Mouse (Mus musculus): ENCODE data around the gene Ttyh1. TPM values are rescaled to one million over a fixed set of nuclear protein-coding genes. Genes with fewer than 3 reads are reported as not detected.

Gene Ttyh1
- total and polyA plus RNA-seq, 3 experiments, result 0.08 to 0.17 TPM; not detected in 1

DNA sequence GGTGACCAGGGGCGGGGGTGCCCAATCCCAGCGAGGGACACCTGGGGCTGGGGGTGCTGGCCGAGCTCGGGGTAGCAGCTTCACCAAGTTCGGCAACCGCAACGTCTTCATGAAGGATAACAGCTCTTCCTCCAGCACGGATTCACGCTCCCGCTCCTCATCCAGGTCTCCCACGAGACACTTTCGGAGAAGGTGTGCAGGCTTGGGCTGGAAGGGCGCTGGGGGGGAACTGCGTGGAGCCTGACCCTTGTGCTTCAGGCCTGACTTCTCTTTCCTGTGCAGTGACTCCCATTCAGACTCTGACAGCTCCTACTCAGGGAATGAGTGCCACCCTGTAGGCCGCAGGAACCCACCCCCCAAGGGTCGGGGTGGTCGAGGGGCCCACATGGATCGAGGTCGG is 24.3 kb downstream of the Ttyh1 start:
- no peaks in the 10 kb centered on the region for H3K27me3 ChIP-seq (replicated peaks)
- H3K4me3 ChIP-seq (replicated peaks in 1 of 3; ENCODE audit: low read depth in 2 of 3, low read length in 2 of 3, poor library complexity in 1 of 3), result no peak overlapping the region
- peaks cover 17 to 55% of the 10 kb centered on the region in 2 experiments for H3K4me1 ChIP-seq (ENCODE audit: control insufficient read depth in 1 of 2, insufficient read depth in 2 of 2)
- H3K27ac ChIP-seq (ENCODE audit: insufficient read depth, low read depth), result no peak overlapping the region
- TF ChIP-seq ZKSCAN1 (IDR thresholded peaks at IDR 0.05; ENCODE audit: borderline replicate concordance, low read depth, low read length) (no peak), EP300 (IDR thresholded peaks at IDR 0.05; ENCODE audit: low read length) (no peak), CHD1 (IDR thresholded peaks at IDR 0.05; ENCODE audit: low read depth, low read length) (no peak), JUN (IDR thresholded peaks at IDR 0.05; ENCODE audit: insufficient read depth, low read depth, low read length) (no peak), JUND (conservative IDR thresholded peaks at IDR 0.05; ENCODE audit: low read depth, low read length) (no peak), MYC (IDR thresholded peaks at IDR 0.05; ENCODE audit: low read depth, low read length) (no peak), POLR2A (IDR thresholded peaks at IDR 0.05; ENCODE audit: low read depth, low read length) (no peak)
- DNase-seq (ENCODE audit: extremely low read depth), result no peak
- H3K36me3 ChIP-seq (replicated peaks in 1 of 2; ENCODE audit: control insufficient read depth in 1 of 2, insufficient read depth in 1 of 2, low read length in 1 of 2), result peaks cover 91 to 100% of the 10 kb centered on the region in 2 experiments
- H3K79me2 ChIP-seq (replicated peaks; ENCODE audit: control insufficient read depth, extremely low read depth, insufficient read depth, poor library complexity, severe bottlenecking), result peaks cover 13% of the 10 kb centered on the region
- in situ Hi-C loops (cut with MboI; ENCODE audit: low pct_ligation_motif_present, low pct_unique_long_range_greater_than_20kb, low sequenced_read_pairs) (no loop called here), dilution Hi-C loops (cut with MboI; ENCODE audit: extremely low pct_ligation_motif_present, extremely low pct_unique_long_range_greater_than_20kb, low sequenced_read_pairs) (no loop called here)
- H3K9ac ChIP-seq (ENCODE audit: insufficient read depth, low read depth), result no peak overlapping the region
- H3K4me2 ChIP-seq (ENCODE audit: insufficient read depth, low read depth, poor library complexity, severe bottlenecking), result no peak overlapping the region
- H3K9me3 ChIP-seq (replicated peaks; ENCODE audit: low read length), result no peaks in the 10 kb centered on the region

DNA sequence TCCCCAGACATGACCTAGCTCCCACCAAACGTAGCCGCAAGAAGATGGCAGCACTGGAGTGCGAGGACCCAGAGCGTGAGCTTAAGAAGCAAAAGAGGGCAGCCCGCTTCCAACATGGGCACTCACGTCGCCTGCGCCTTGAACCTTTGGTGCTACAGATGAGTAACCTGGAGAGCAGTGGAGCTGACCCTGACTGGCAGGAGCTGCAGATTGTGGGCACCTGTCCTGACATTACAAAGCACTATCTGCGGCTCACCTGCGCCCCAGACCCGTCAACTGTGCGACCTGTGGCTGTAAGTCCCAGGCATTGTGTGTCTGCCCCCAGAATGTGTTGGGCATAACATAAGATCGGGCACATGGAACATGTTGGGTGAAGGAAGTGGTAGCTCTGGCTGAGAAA is 24.8 kb downstream of the Ttyh1 start:
- Histone ChIP-seq H3K4me3 (replicated peaks in 1 of 3; ENCODE audit: low read depth in 2 of 3, low read length in 2 of 3, poor library complexity in 1 of 3) (no peak overlapping the region), H3K27me3 (replicated peaks) (no peaks in the 10 kb centered on the region)

DNA sequence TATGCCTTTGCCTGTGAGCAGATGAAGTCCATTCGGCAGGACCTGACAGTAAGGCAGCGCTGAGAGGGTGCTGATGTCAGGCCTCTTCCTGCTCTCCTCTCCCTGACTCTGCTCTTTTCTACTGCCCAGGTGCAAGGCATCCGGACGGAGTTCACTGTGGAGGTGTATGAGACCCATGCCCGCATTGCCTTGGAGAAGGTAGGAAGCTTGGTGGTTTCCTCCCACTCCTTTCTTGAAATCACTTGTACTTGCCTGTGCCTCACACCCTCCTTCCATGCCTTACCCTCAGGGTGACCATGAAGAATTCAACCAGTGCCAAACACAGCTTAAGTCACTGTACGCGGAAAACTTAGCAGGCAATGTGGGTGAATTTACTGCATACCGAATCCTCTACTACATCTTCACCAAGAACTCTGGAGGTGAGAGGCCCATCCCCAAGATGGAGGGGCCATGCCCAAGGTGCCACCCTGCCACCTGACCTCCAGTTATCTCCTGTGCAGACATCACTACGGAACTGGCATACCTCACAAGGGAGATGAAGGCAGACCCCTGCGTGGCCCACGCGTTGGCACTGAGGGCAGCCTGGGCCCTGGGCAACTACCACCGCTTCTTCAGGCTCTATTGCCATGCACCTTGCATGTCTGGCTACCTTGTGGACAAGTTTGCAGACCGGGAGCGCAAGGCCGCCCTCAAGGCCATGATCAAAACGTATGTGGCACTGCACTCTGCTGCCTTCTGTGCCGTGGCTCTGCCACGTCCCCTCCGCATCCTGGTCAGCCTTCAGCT is 25.8 kb downstream of the Ttyh1 start:
- Histone ChIP-seq H3K4me2 (ENCODE audit: insufficient read depth, low read depth, poor library complexity, severe bottlenecking) (no peak overlapping the region), H3K27ac (ENCODE audit: insufficient read depth, low read depth) (no peak overlapping the region), H3K4me1 (ENCODE audit: control insufficient read depth in 1 of 2, insufficient read depth in 2 of 2) (peaks cover 16 to 45% of the 10 kb centered on the region in 2 experiments), H3K9ac (ENCODE audit: insufficient read depth, low read depth) (no peak overlapping the region), H3K79me2 (replicated peaks; ENCODE audit: control insufficient read depth, extremely low read depth, insufficient read depth, poor library complexity, severe bottlenecking) (peaks cover 2% of the 10 kb centered on the region; the same call in 1 of the 2 replicates), H3K9me3 (replicated peaks; ENCODE audit: low read length) (no peaks in the 10 kb centered on the region), H3K4me3 (replicated peaks in 1 of 3; ENCODE audit: low read depth in 2 of 3, low read length in 2 of 3, poor library complexity in 1 of 3) (no peak overlapping the region), H3K27me3 (replicated peaks) (no peaks in the 10 kb centered on the region), H3K36me3 (replicated peaks in 1 of 2; ENCODE audit: control insufficient read depth in 1 of 2, insufficient read depth in 1 of 2, low read length in 1 of 2) (peaks cover 78 to 86% of the 10 kb centered on the region in 2 experiments)
- TF ChIP-seq GABPA (IDR thresholded peaks at IDR 0.05; ENCODE audit: insufficient replicate concordance, low read depth, low read length), result no peak
- TF ChIP-seq SIN3A (IDR thresholded peaks at IDR 0.05; ENCODE audit: low read length), result no peak
- TF ChIP-seq SMC3 (IDR thresholded peaks at IDR 0.05; ENCODE audit: low read depth, low read length), result no peak
- no peak for TF ChIP-seq UBTF (IDR thresholded peaks at IDR 0.05; ENCODE audit: low read depth, low read length)
- no peak for TF ChIP-seq JUN (IDR thresholded peaks at IDR 0.05; ENCODE audit: insufficient read depth, low read depth, low read length)
- TF ChIP-seq ZC3H11A (IDR thresholded peaks at IDR 0.05; ENCODE audit: low read depth, low read length), result no peak
- no peak for TF ChIP-seq ETS1 (conservative IDR thresholded peaks at IDR 0.05; ENCODE audit: low read depth, low read length)
- no peak for TF ChIP-seq USF2 (conservative IDR thresholded peaks at IDR 0.05; ENCODE audit: low read depth, low read length)
- no peak for TF ChIP-seq NRF1 (IDR thresholded peaks at IDR 0.05; ENCODE audit: low read depth, low read length)
- no peak for TF ChIP-seq MXI1 (IDR thresholded peaks at IDR 0.05; ENCODE audit: low read depth, low read length)
- TF ChIP-seq KAT2A (IDR thresholded peaks at IDR 0.05; ENCODE audit: insufficient replicate concordance, low read length), result no peak
- TF ChIP-seq ZKSCAN1 (IDR thresholded peaks at IDR 0.05; ENCODE audit: borderline replicate concordance, low read depth, low read length), result no peak
- no peak for TF ChIP-seq ZMIZ1 (IDR thresholded peaks at IDR 0.05; ENCODE audit: low read depth, low read length)
- no peak for TF ChIP-seq E2F4 (IDR thresholded peaks at IDR 0.05; ENCODE audit: insufficient replicate concordance, low read depth, low read length)
- TF ChIP-seq MAZ (IDR thresholded peaks at IDR 0.05; ENCODE audit: low read depth, low read length), result no peak
- no peak for TF ChIP-seq POLR2AphosphoS2 (IDR thresholded peaks at IDR 0.05; ENCODE audit: low read depth, low read length)
- no peak for TF ChIP-seq PAX5 (IDR thresholded peaks at IDR 0.05; ENCODE audit: low read length)
- no peak for TF ChIP-seq POLR2A (IDR thresholded peaks at IDR 0.05; ENCODE audit: low read depth, low read length)
- no peak for TF ChIP-seq CHD1 (IDR thresholded peaks at IDR 0.05; ENCODE audit: low read depth, low read length)
- in situ Hi-C loops (cut with MboI; ENCODE audit: low pct_ligation_motif_present, low pct_unique_long_range_greater_than_20kb, low sequenced_read_pairs) (no loop called here), dilution Hi-C loops (cut with MboI; ENCODE audit: extremely low pct_ligation_motif_present, extremely low pct_unique_long_range_greater_than_20kb, low sequenced_read_pairs) (no loop called here)
- no peak for DNase-seq (ENCODE audit: extremely low read depth)

More for the DNA sequence above, 24.8 kb downstream of the Ttyh1 start:
- Histone ChIP-seq H3K4me2 (ENCODE audit: insufficient read depth, low read depth, poor library complexity, severe bottlenecking) (no peak overlapping the region), H3K9ac (ENCODE audit: insufficient read depth, low read depth) (no peak overlapping the region), H3K27ac (ENCODE audit: insufficient read depth, low read depth) (no peak overlapping the region), H3K79me2 (replicated peaks; ENCODE audit: control insufficient read depth, extremely low read depth, insufficient read depth, poor library complexity, severe bottlenecking) (peaks cover 8% of the 10 kb centered on the region), H3K4me1 (ENCODE audit: control insufficient read depth in 1 of 2, insufficient read depth in 2 of 2) (peaks cover 16 to 54% of the 10 kb centered on the region in 2 experiments), H3K9me3 (replicated peaks; ENCODE audit: low read length) (no peaks in the 10 kb centered on the region), H3K36me3 (replicated peaks in 1 of 2; ENCODE audit: control insufficient read depth in 1 of 2, insufficient read depth in 1 of 2, low read length in 1 of 2) (peaks cover 87 to 95% of the 10 kb centered on the region in 2 experiments)
- in situ Hi-C loops (cut with MboI; ENCODE audit: low pct_ligation_motif_present, low pct_unique_long_range_greater_than_20kb, low sequenced_read_pairs), result no loop called here
- dilution Hi-C loops (cut with MboI; ENCODE audit: extremely low pct_ligation_motif_present, extremely low pct_unique_long_range_greater_than_20kb, low sequenced_read_pairs), result no loop called here
- DNase-seq (ENCODE audit: extremely low read depth), result no peak
- TF ChIP-seq USF2 (conservative IDR thresholded peaks at IDR 0.05; ENCODE audit: low read depth, low read length) (no peak), EP300 (IDR thresholded peaks at IDR 0.05; ENCODE audit: low read length) (no peak)
